Mouse (Mus musculus): ENCODE data around the gene Klhl1.

- no peak for TF ChIP-seq POLR2A (IDR thresholded peaks at IDR 0.05; ENCODE audit: low read depth, low read length)
- TF ChIP-seq CTCF (IDR thresholded peaks at IDR 0.05; ENCODE audit: extremely low read depth, insufficient read length, insufficient replicate concordance, low read depth, low read length): no peak
These were observed 19.0 kb downstream of the Klhl1 start for GRCm38 (mm10) chr14:96499936-96500335.
